Mouse (Mus musculus) bone marrow, adult 2 months (tissue): ENCODE measurements around the gene Tcp10c.
"Not testable (repeated sequence)": the region's sequence is repeated elsewhere in the genome, so short reads cannot be mapped to it uniquely, and the experiment has no call there.

Experiments
- CTCF ChIP-seq: fragments of 200-500 bp; IDR thresholded peaks from 2 replicates; pipeline ENCODE4 v1.5.1; 2011; ENCODE audit warnings: low read length, control low read depth; ENCODE audit not compliant: control insufficient read depth, insufficient read depth
- POLR2A ChIP-seq: fragments of 200-500 bp; IDR thresholded peaks from 2 replicates; pipeline ENCODE4 v1.6.1; 2011; ENCODE audit warnings: low read depth, mild to moderate bottlenecking, control low read depth, low read length, borderline replicate concordance; ENCODE audit not compliant: control insufficient read depth

GRCm38 (mm10) chr17:13391020-13391419 lies 36.6 kb downstream of the Tcp10c start:
- TF ChIP-seq POLR2A, CTCF: not testable (repeated sequence)
